Mouse (Mus musculus): ENCODE results near the gene Rnps1. TPM values are rescaled to one million over a fixed set of nuclear protein-coding genes. Genes with fewer than 3 reads are reported as not detected.

The Rnps1 gene
- polyA plus RNA-seq, 1 experiment from 2014 or later: 111 TPM

DNA sequence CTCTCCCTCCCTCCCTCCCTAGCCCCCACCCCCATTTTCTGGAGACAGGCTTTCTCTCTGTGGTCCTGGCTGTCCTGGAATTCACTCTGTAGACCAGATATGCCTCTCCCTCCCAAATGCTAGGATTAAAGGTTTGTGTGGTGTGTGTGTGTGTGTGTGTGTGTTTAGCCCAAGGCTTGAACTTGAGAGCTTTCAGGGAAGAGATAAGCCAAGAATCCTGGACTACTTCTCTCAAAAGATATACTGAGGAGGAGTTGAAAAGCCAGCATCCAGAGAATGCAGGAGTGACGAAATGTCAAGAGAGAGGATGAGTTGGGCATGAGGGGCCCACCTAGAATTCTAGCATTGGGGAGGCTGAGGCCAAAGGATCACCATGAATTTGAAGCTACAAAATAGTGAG is 48.6 kb downstream of the Rnps1 start:
- H3K27ac ChIP-seq (ENCODE audit: low read depth, low read length): no peak overlapping the region
- H3K27me3 ChIP-seq (replicated peaks; ENCODE audit: control insufficient read depth, insufficient read depth, low read length): no peaks in the 10 kb centered on the region
- no peaks in the 10 kb centered on the region for H3K4me1 ChIP-seq (replicated peaks; ENCODE audit: control insufficient read depth, insufficient read depth, low read length)
- no peak for ATAC-seq
- H3K4me3 ChIP-seq (ENCODE audit: low read depth, low read length): no peak overlapping the region
- H3K36me3 ChIP-seq (ENCODE audit: control insufficient read depth, insufficient read depth): no peaks in the 10 kb centered on the region
- WGBS: 96% methylated on average over 1 of the region's 1 CpGs
- no peaks in the 10 kb centered on the region for H3K9me3 ChIP-seq (ENCODE audit: control insufficient read depth)
- H3K4me2 ChIP-seq (replicated peaks; ENCODE audit: low read depth): no peak overlapping the region
- no peak overlapping the region for H3K9ac ChIP-seq (ENCODE audit: low read depth, low read length)
- TF ChIP-seq CTCF (IDR thresholded peaks at IDR 0.05; ENCODE audit: low read depth): no peak

DNA sequence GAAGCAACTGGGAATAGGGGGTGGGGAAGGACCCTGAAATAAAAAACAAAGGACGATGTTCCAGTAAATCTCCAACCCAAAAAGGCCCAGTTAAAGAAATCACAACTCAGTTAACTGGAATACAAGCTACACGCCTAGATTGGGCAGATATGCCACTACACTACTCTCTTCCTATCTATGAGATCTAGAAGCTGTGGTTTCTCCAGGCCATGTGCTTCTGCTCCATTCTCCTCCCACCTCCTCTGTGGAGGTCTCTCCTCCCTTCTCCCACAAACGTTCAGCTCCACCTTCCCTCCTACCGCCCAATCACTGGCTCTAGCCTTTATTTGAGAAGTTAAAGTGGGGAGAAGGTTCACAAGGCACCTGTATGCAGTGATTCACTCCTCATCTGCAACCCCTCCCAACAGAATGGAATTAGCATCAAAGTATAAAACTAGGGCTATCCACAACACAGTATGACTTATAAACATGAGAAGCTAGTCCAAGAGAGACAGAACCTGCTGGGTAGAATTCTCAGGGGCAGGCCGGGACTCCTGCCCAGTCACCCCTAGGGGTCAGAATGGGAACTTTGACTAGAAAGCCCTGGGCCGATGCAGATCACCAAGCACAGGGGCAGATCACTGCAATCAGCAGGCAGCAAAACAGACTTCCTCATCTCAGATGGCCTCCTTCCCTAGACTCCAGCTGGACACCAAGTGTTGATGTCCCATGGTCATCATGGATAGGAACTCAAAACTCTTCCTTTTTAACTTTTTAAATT is 49.2 kb downstream of the Rnps1 start:
- H3K4me2 ChIP-seq (replicated peaks; ENCODE audit: low read depth): no peak overlapping the region
- H3K9ac ChIP-seq (ENCODE audit: low read depth, low read length): no peak overlapping the region
- H3K27ac ChIP-seq (ENCODE audit: low read depth, low read length): no peak overlapping the region
- no peaks in the 10 kb centered on the region for H3K9me3 ChIP-seq (ENCODE audit: control insufficient read depth)
- H3K4me3 ChIP-seq (ENCODE audit: low read depth, low read length): no peak overlapping the region
- 0 out of 2 replicates have a peak, but pooled peaks have one; percentile 8 for TF ChIP-seq CTCF (IDR thresholded peaks at IDR 0.05; ENCODE audit: low read depth)
- H3K4me1 ChIP-seq (replicated peaks; ENCODE audit: control insufficient read depth, insufficient read depth, low read length): no peaks in the 10 kb centered on the region
- no peaks in the 10 kb centered on the region for H3K36me3 ChIP-seq (ENCODE audit: control insufficient read depth, insufficient read depth)
- H3K27me3 ChIP-seq (replicated peaks; ENCODE audit: control insufficient read depth, insufficient read depth, low read length): no peaks in the 10 kb centered on the region
- ATAC-seq: no peak
- WGBS: 58% methylated on average over 6 of the region's 6 CpGs

GRCm38 (mm10) chr17:24468636-24469246 is 54.4 kb downstream of the Rnps1 start:
- WGBS: 94% methylated on average over 5 of the region's 5 CpGs
- no peak for ATAC-seq
- H3K9ac ChIP-seq (ENCODE audit: low read depth, low read length): no peak overlapping the region
- H3K4me2 ChIP-seq (replicated peaks; ENCODE audit: low read depth): no peak overlapping the region
- TF ChIP-seq CTCF (IDR thresholded peaks at IDR 0.05; ENCODE audit: low read depth): no peak
- no peaks in the 10 kb centered on the region for H3K9me3 ChIP-seq (ENCODE audit: control insufficient read depth)
- no peaks in the 10 kb centered on the region for H3K27me3 ChIP-seq (replicated peaks; ENCODE audit: control insufficient read depth, insufficient read depth, low read length)
- H3K27ac ChIP-seq (ENCODE audit: low read depth, low read length): no peak overlapping the region
- H3K36me3 ChIP-seq (ENCODE audit: control insufficient read depth, insufficient read depth): no peaks in the 10 kb centered on the region
- H3K4me3 ChIP-seq (ENCODE audit: low read depth, low read length): no peak overlapping the region
- no peaks in the 10 kb centered on the region for H3K4me1 ChIP-seq (replicated peaks; ENCODE audit: control insufficient read depth, insufficient read depth, low read length)

DNA sequence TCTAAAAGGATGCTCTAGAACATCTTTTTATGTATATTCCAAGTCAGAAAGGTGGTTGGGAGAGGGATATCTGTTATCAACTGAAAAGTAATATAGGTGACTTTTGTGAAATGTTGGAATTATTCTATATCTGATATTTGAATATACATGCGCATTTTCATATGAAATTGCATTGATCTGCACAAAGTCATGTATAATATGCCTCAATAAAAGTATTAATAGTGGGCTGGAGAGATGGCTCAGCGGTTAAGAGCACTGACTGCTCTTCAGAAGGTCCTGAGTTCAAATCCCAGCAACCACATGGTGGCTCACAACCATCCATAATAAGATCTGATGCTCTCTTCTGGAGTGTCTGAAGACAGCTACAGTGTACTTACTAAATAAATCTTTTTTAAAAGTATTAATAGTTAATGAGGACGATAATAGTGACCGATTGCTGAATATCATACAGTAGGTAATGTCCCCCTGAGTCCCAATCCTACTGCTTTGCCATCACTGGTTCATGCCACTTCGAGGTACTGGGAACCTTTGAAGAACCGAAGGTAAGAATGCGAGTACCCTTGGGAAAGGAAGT is 55.1 kb downstream of the Rnps1 start:
- Histone ChIP-seq H3K36me3 (ENCODE audit: control insufficient read depth, insufficient read depth) (peaks cover 6% of the 10 kb centered on the region; the same call in 1 of the 2 replicates), H3K4me2 (replicated peaks; ENCODE audit: low read depth) (peak overlapping the region; percentile 99), H3K27me3 (replicated peaks; ENCODE audit: control insufficient read depth, insufficient read depth, low read length) (no peaks in the 10 kb centered on the region), H3K4me1 (replicated peaks; ENCODE audit: control insufficient read depth, insufficient read depth, low read length) (no peaks in the 10 kb centered on the region), H3K9ac (ENCODE audit: low read depth, low read length) (peak overlapping the region; percentile 93; the same call in 1 of the 2 replicates), H3K4me3 (ENCODE audit: low read depth, low read length) (peak overlapping the region; percentile 80), H3K27ac (ENCODE audit: low read depth, low read length) (peak overlapping the region; percentile 94), H3K9me3 (ENCODE audit: control insufficient read depth) (no peaks in the 10 kb centered on the region)
- no peak for TF ChIP-seq CTCF (IDR thresholded peaks at IDR 0.05; ENCODE audit: low read depth)
- WGBS: 16% methylated on average over 7 of the region's 7 CpGs
- no peak for ATAC-seq

GRCm38 (mm10) chr17:24469910-24470602 is 55.7 kb downstream of the Rnps1 start, which contains the start of the genes E4f1 and Pgp:
Gene E4f1, minus strand, starts transcription at chr17:24470313.
Gene Pgp, plus strand, starts transcription at chr17:24470392.
- peak within 1 kb of the TSS; percentile 80 for H3K4me3 ChIP-seq (ENCODE audit: low read depth, low read length)
- under 1% methylated on average over 71 of the region's 75 CpGs for WGBS
- H3K9me3 ChIP-seq (ENCODE audit: control insufficient read depth): no peaks in the 10 kb centered on the region
- H3K27ac ChIP-seq (ENCODE audit: low read depth, low read length): peak within 1 kb of the TSS; percentile 94
- no peaks in the 10 kb centered on the region for H3K4me1 ChIP-seq (replicated peaks; ENCODE audit: control insufficient read depth, insufficient read depth, low read length)
- H3K4me2 ChIP-seq (replicated peaks; ENCODE audit: low read depth): peak within 1 kb of the TSS; percentile 99
- peak within 1 kb of the TSS; percentile 93 for H3K9ac ChIP-seq (ENCODE audit: low read depth, low read length)
- TF ChIP-seq CTCF (IDR thresholded peaks at IDR 0.05; ENCODE audit: low read depth): no peak
- ATAC-seq: peak; percentile 94
- no peaks in the 10 kb centered on the region for H3K27me3 ChIP-seq (replicated peaks; ENCODE audit: control insufficient read depth, insufficient read depth, low read length)
- H3K36me3 ChIP-seq (ENCODE audit: control insufficient read depth, insufficient read depth): peaks cover 12% of the 10 kb centered on the region
